Comparison of ENCODE assay signal across 8 mouse cellular contexts in genomic region chr7:119186374-119186773, GRCm38 (mm10). TPM values are rescaled to one million over a fixed set of nuclear protein-coding genes. Genes with fewer than 3 reads are reported as not detected.
DNase-seq lines count a peak whose midpoint lies in the region; ATAC-seq and TF ChIP-seq lines count a peak whose summit lies in the region.
"Had no signal": no experiment of that assay in that cellular context is flagged by ENCODE, and none has a peak within 500 bp of the region (broad histone marks: within the 10 kb centered on the region; RNA-seq: fewer than 3 reads in every experiment).

No protein-coding gene starts in this region.

- no peaks in the 10 kb centered on the region for H3K79me2 ChIP-seq in liver, adult 2 months (ENCODE audit: control insufficient read depth, insufficient read depth, low read length)

- H3K27me3 ChIP-seq in liver, adult 2 months (ENCODE audit: control insufficient read depth, insufficient read depth, low read length), result peaks cover 5% of the 10 kb centered on the region
- H3K27me3 ChIP-seq in liver, embryonic 12.5 days (replicated peaks), result peaks cover 47% of the 10 kb centered on the region
- H3K27me3 ChIP-seq in hindbrain, postnatal 0 days (ENCODE audit: insufficient read depth, low read length), result no peaks in the 10 kb centered on the region
- H3K27me3 ChIP-seq in limb, embryonic 11.5 days (ENCODE audit: control insufficient read depth, insufficient read depth, low read length), result peaks cover 31% of the 10 kb centered on the region
- no peaks in the 10 kb centered on the region for H3K27me3 ChIP-seq in testis, adult 2 months (ENCODE audit: control insufficient read depth, insufficient read depth, low read length)
- peaks cover 62% of the 10 kb centered on the region for H3K27me3 ChIP-seq in heart, embryonic 10.5 days (ENCODE audit: insufficient read depth, poor library complexity, severe bottlenecking)

- peak; percentile 60 for TF ChIP-seq CTCF in liver, adult 2 months (IDR thresholded peaks at IDR 0.05; ENCODE audit: low read depth, low read length)
- peak; percentile 74 for TF ChIP-seq CTCF in hindbrain, postnatal 0 days (IDR thresholded peaks at IDR 0.05; ENCODE audit: low read depth)
- TF ChIP-seq CTCF in testis, adult 2 months (IDR thresholded peaks at IDR 0.05; ENCODE audit: control insufficient read depth, insufficient read depth, insufficient replicate concordance, low read depth, low read length), result peak; percentile 55; the same call in 1 of the 2 replicates

- no peak for TF ChIP-seq POLR2A in liver, adult 2 months (IDR thresholded peaks at IDR 0.05; ENCODE audit: extremely low read depth, insufficient read depth, low read length)
- no peak for TF ChIP-seq POLR2A in testis, adult 2 months (IDR thresholded peaks at IDR 0.05; ENCODE audit: control insufficient read depth, low read depth, low read length)

- 11% methylated on average over 11 of the region's 11 CpGs for WGBS in liver, adult 2 months
- 11% methylated on average over 11 of the region's 11 CpGs for WGBS in liver, embryonic 12.5 days (ENCODE audit: insufficient replicate concordance)
- WGBS in hindbrain, postnatal 0 days, result 13% methylated on average over 11 of the region's 11 CpGs
- WGBS in limb, embryonic 11.5 days, result 17% methylated on average over 11 of the region's 11 CpGs
- WGBS in heart, embryonic 10.5 days, result 12% methylated on average over 11 of the region's 11 CpGs

- H3K36me3 ChIP-seq in liver, adult 2 months (ENCODE audit: control insufficient read depth, insufficient read depth, low read length), result no peaks in the 10 kb centered on the region
- H3K36me3 ChIP-seq in liver, embryonic 12.5 days, result no peaks in the 10 kb centered on the region
- no peaks in the 10 kb centered on the region for H3K36me3 ChIP-seq in hindbrain, postnatal 0 days (ENCODE audit: insufficient read depth, low read length)
- no peaks in the 10 kb centered on the region for H3K36me3 ChIP-seq in limb, embryonic 11.5 days (ENCODE audit: control insufficient read depth, insufficient read depth, low read length)
- no peaks in the 10 kb centered on the region for H3K36me3 ChIP-seq in testis, adult 2 months (ENCODE audit: control insufficient read depth, insufficient read depth, low read length)
- no peaks in the 10 kb centered on the region for H3K36me3 ChIP-seq in heart, embryonic 10.5 days
- H3K36me3 ChIP-seq: lung, embryonic 15.5 days had no signal

- no peak overlapping the region for H3K9ac ChIP-seq in liver, adult 2 months (ENCODE audit: low read depth, low read length)
- no peak overlapping the region for H3K9ac ChIP-seq in liver, embryonic 12.5 days
- no peak overlapping the region for H3K9ac ChIP-seq in hindbrain, postnatal 0 days (replicated peaks; ENCODE audit: low read length)
- no peak overlapping the region for H3K9ac ChIP-seq in limb, embryonic 11.5 days (ENCODE audit: low read length)
- H3K9ac ChIP-seq: lung, embryonic 15.5 days had no signal

- no peak overlapping the region for H3K4me2 ChIP-seq in liver, embryonic 12.5 days
- no peak overlapping the region for H3K4me2 ChIP-seq in hindbrain, postnatal 0 days (ENCODE audit: low read depth, low read length)
- no peak overlapping the region for H3K4me2 ChIP-seq in limb, embryonic 11.5 days (ENCODE audit: low read depth, severe bottlenecking)
- H3K4me2 ChIP-seq: lung, embryonic 15.5 days had no signal

- H3K4me1 ChIP-seq in liver, adult 2 months (ENCODE audit: control insufficient read depth, insufficient read depth, low read length), result no peaks in the 10 kb centered on the region
- H3K4me1 ChIP-seq in liver, embryonic 12.5 days, result no peaks in the 10 kb centered on the region
- H3K4me1 ChIP-seq in hindbrain, postnatal 0 days (ENCODE audit: insufficient read depth, low read length), result no peaks in the 10 kb centered on the region
- H3K4me1 ChIP-seq in limb, embryonic 11.5 days (ENCODE audit: control insufficient read depth, insufficient read depth, low read length), result no peaks in the 10 kb centered on the region
- H3K4me1 ChIP-seq in testis, adult 2 months (ENCODE audit: control insufficient read depth, insufficient read depth, low read length), result peaks cover 4% of the 10 kb centered on the region
- peaks cover 16% of the 10 kb centered on the region for H3K4me1 ChIP-seq in heart, embryonic 10.5 days
- H3K4me1 ChIP-seq: lung, embryonic 15.5 days had no signal

- H3K9me3 ChIP-seq in liver, embryonic 12.5 days (replicated peaks), result no peaks in the 10 kb centered on the region
- H3K9me3 ChIP-seq in hindbrain, postnatal 0 days (ENCODE audit: low read length), result no peaks in the 10 kb centered on the region
- H3K9me3 ChIP-seq in limb, embryonic 11.5 days (ENCODE audit: control insufficient read depth, low read length), result no peaks in the 10 kb centered on the region
- no peaks in the 10 kb centered on the region for H3K9me3 ChIP-seq in heart, embryonic 10.5 days
- H3K9me3 ChIP-seq: lung, embryonic 15.5 days had no signal

- no peak for ATAC-seq in liver, embryonic 12.5 days
- ATAC-seq in hindbrain, postnatal 0 days, result no peak
- ATAC-seq in limb, embryonic 11.5 days (ENCODE audit: insufficient number of reproducible peaks, low FRiP score, low TSS enrichment, low read depth), result no peak

- no peak overlapping the region for H3K4me3 ChIP-seq in liver, adult 2 months (ENCODE audit: insufficient read depth, low read depth, low read length)
- H3K4me3 ChIP-seq in liver, embryonic 12.5 days, result no peak overlapping the region
- no peak overlapping the region for H3K4me3 ChIP-seq in hindbrain, postnatal 0 days (ENCODE audit: low read length)
- no peak overlapping the region for H3K4me3 ChIP-seq in limb, embryonic 11.5 days (ENCODE audit: low read depth, low read length)
- no peak overlapping the region for H3K4me3 ChIP-seq in testis, adult 2 months (ENCODE audit: control insufficient read depth, low read depth, low read length)
- H3K4me3 ChIP-seq in heart, embryonic 10.5 days, result no peak overlapping the region
- H3K4me3 ChIP-seq: lung, embryonic 15.5 days had no signal

- H3K27ac ChIP-seq in liver, adult 2 months (replicated peaks; ENCODE audit: insufficient read depth, low read depth, low read length), result no peak overlapping the region
- H3K27ac ChIP-seq in liver, embryonic 12.5 days, result no peak overlapping the region
- H3K27ac ChIP-seq in hindbrain, postnatal 0 days, result no peak overlapping the region
- H3K27ac ChIP-seq in limb, embryonic 11.5 days (replicated peaks; ENCODE audit: low read depth, low read length), result no peak overlapping the region
- H3K27ac ChIP-seq in testis, adult 2 months (ENCODE audit: control insufficient read depth, insufficient read depth, low read depth, low read length), result no peak overlapping the region
- H3K27ac ChIP-seq in heart, embryonic 10.5 days, result no peak overlapping the region
- H3K27ac ChIP-seq: lung, embryonic 15.5 days had no signal

- peak; percentile 29 for DNase-seq in liver, adult 2 months (ENCODE audit: extremely low read depth, low read depth, low spot score)
- DNase-seq in c-Kit-negative CD71-positive TER-119-positive erythroid progenitor cells, embryonic 14.5 days (ENCODE audit: low read depth, low spot score), result peak; percentile 8
- peak; percentile 87 for DNase-seq in hindbrain, postnatal 0 days (ENCODE audit: low spot score)
- DNase-seq in limb, embryonic 11.5 days (ENCODE audit: low spot score), result peak; percentile 52
- no peak for DNase-seq in heart, embryonic 10.5 days (ENCODE audit: low spot score)

RNA-seq across cellular contexts. Expression of gene Gpr139, which starts 2.0 kb away (rescaled TPM):
- total RNA-seq in liver, adult 2 months (2014; rRNA removed), result not detected in 2 replicates
- 0.02 TPM in 1 of 2 replicates, not detected in the other for polyA plus RNA-seq in liver, adult 2 months (2012; rRNA removed)
- not detected in 2 replicates for polyA plus RNA-seq in liver, embryonic 12.5 days (2016; fragmentation: Nextera tagmentation; extraction: Ambion mirVana)
- total RNA-seq in hindbrain, postnatal 0 days (2014; rRNA removed), result 13.5 and 13.9 TPM in 2 replicates
- polyA plus RNA-seq in hindbrain, postnatal 0 days (2015; fragmentation: Nextera tagmentation; extraction: Ambion mirVana), result 6.6 and 7.5 TPM in 2 replicates
- not detected in 2 replicates for polyA plus RNA-seq in limb, embryonic 11.5 days (2014; fragmentation: Nextera tagmentation; extraction: Ambion mirVana)
- polyA plus RNA-seq in testis, adult 2 months (2012; rRNA removed), result 0.01 TPM in 1 of 2 replicates, not detected in the other
- polyA plus RNA-seq in heart, embryonic 10.5 days (2016; fragmentation: Nextera tagmentation; extraction: Ambion mirVana), result not detected in 2 replicates
